Mouse (Mus musculus) neural tube, embryonic 11.5 days (tissue): ENCODE data around the gene Crybb1. TPM values are rescaled to one million over a fixed set of nuclear protein-coding genes. Genes with fewer than 3 reads are reported as not detected.

Experiments
- ATAC-seq: fragments of 200-750 bp; cut with Nextera tagmentation; 2 replicates; pipeline ENCODE4 v1.8.0; 2017; ENCODE audit warnings: moderate number of reproducible peaks, mild to moderate bottlenecking, moderate TSS enrichment, moderate library complexity; ENCODE audit not compliant: insufficient read depth, low FRiP score, low TSS enrichment
- DNase-seq: peaks from one replicate; pipeline ENCODE4 v3.0.0-alpha.2; 2015; ENCODE audit warnings: low spot score
- H3K27ac ChIP-seq: fragments of 300-500 bp; sonication (generic); 2 replicates; pipeline ENCODE4 v1.5.1; 2014; ENCODE audit warnings: low read depth, mild to moderate bottlenecking, low read length
- H3K27me3 ChIP-seq: fragments of 300-500 bp; sonication (generic); 2 replicates; pipeline ENCODE4 v1.6.1; 2014; ENCODE audit warnings: mild to moderate bottlenecking, low read length, mixed read lengths; ENCODE audit not compliant: control insufficient read depth, insufficient read depth
- H3K36me3 ChIP-seq: fragments of 300-500 bp; sonication (generic); 2 replicates; pipeline ENCODE4 v1.6.1; 2014; ENCODE audit warnings: mild to moderate bottlenecking, low read length, moderate library complexity, mixed read lengths; ENCODE audit not compliant: control insufficient read depth, insufficient read depth
- H3K4me1 ChIP-seq: fragments of 300-500 bp; sonication (generic); 2 replicates; pipeline ENCODE4 v1.6.1; 2014; ENCODE audit warnings: low read length, mixed read lengths; ENCODE audit not compliant: control insufficient read depth, insufficient read depth
- H3K4me2 ChIP-seq: fragments of 300-500 bp; sonication (generic); 2 replicates; pipeline ENCODE4 v1.6.1; 2014; ENCODE audit warnings: low read depth, mild to moderate bottlenecking, moderate library complexity
- H3K4me3 ChIP-seq: fragments of 300-500 bp; sonication (generic); 2 replicates; pipeline ENCODE4 v1.5.1; 2014; ENCODE audit warnings: low read depth, low read length
- H3K9ac ChIP-seq: fragments of 300-500 bp; sonication (generic); 2 replicates; pipeline ENCODE4 v1.6.1; 2014; ENCODE audit warnings: mild to moderate bottlenecking, low read length
- H3K9me3 ChIP-seq: fragments of 300-500 bp; sonication (generic); 2 replicates; pipeline ENCODE4 v1.6.1; 2016; ENCODE audit warnings: low read length; ENCODE audit not compliant: control insufficient read depth
- WGBS: fragments of 180-500 bp; shearing (Covaris S2); extraction: QIAGEN DNeasy Blood & Tissue Kit; methylation state at CpG from one replicate; pipeline ENCODE4 v1.1.7; 2014; 5-methylcytosine and 5-hydroxymethylcytosine counted together
- polyA plus RNA-seq: library from polyadenylated mRNA; unstranded; fragments of >200 nt; fragmentation: Nextera tagmentation; extraction: Ambion mirVana; gene quantifications from 2 replicates; pipeline ENCODE4 v1.2.1, GENCODE M21; 2014

Gene Crybb1
- polyA plus RNA-seq, 1 experiment from 2014 or later, result 0.90 TPM

- no peaks in the 10 kb centered on the region for H3K27me3 ChIP-seq
- H3K9ac ChIP-seq, result no peak overlapping the region
- H3K4me1 ChIP-seq, result no peaks in the 10 kb centered on the region
- ATAC-seq, result no peak
- H3K9me3 ChIP-seq, result no peaks in the 10 kb centered on the region
- no peak for DNase-seq
- H3K4me2 ChIP-seq, result no peak overlapping the region
- 90% methylated on average over 16 of the region's 16 CpGs for WGBS
- H3K4me3 ChIP-seq, result no peak overlapping the region
- H3K36me3 ChIP-seq, result no peaks in the 10 kb centered on the region
- no peak overlapping the region for H3K27ac ChIP-seq
Measured at GRCm38 (mm10) chr5:112289819-112290535, 34.4 kb downstream of the Crybb1 start.

- whole genome bisulfite sequencing, result 94% methylated on average over 8 of the region's 8 CpGs
Measured at GRCm38 (mm10) chr5:112290536-112290880, 34.9 kb downstream of the Crybb1 start.

GRCm38 (mm10) chr5:112291866-112292265, 36.3 kb downstream of the Crybb1 start:
- H3K4me1 ChIP-seq, result no peaks in the 10 kb centered on the region
- no peak for DNase-seq
- H3K4me3 ChIP-seq, result no peak overlapping the region
- no peaks in the 10 kb centered on the region for H3K9me3 ChIP-seq
- no peak overlapping the region for H3K4me2 ChIP-seq
- no peak for ATAC-seq
- no peak overlapping the region for H3K27ac ChIP-seq
- no peak overlapping the region for H3K9ac ChIP-seq
- WGBS, result 94% methylated on average over 5 of the region's 5 CpGs
- no peaks in the 10 kb centered on the region for H3K36me3 ChIP-seq
- H3K27me3 ChIP-seq, result no peaks in the 10 kb centered on the region

More at GRCm38 (mm10) chr5:112290536-112290880, 34.9 kb downstream of the Crybb1 start:
- Histone ChIP-seq H3K9me3 (no peaks in the 10 kb centered on the region), H3K4me3 (no peak overlapping the region), H3K4me1 (no peaks in the 10 kb centered on the region), H3K36me3 (no peaks in the 10 kb centered on the region), H3K27me3 (no peaks in the 10 kb centered on the region), H3K9ac (no peak overlapping the region), H3K4me2 (no peak overlapping the region), H3K27ac (no peak overlapping the region)
- DNase-seq, result no peak
- no peak for ATAC-seq

DNA sequence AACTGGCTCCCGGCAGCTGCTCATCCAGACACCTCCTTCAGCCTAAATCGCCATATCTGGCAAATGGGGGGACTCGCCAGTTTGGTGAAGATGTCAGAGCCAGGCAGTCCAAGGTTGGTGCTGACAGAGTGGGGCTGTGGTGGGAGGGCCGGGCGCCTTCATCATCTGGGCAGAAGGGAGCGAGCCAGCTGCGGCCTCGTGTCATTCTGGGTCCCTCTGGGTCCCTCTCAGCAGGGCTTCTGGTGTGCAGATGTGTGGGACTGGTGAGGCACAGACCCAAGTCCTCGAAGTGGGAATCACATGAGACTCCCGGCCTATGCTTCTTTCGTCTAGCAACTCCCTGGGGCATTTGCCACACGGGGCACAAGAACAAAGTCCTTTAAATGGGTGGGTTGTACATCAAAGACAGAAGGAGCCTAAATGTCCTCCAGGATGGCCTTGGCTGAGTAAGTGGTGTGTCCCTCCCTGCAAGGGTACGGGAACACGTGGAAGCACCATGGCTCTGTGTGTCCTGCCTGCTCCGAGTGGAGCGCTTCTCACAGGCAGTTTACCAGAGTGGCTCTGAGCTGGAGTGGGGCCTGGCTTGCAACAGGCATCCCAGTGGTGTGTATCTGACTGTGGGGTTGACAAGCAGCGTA, 36.8 kb downstream of the Crybb1 start:
- 81% methylated on average over 17 of the region's 17 CpGs for WGBS
- no peak overlapping the region for H3K27ac ChIP-seq
- no peaks in the 10 kb centered on the region for H3K36me3 ChIP-seq
- no peak overlapping the region for H3K4me3 ChIP-seq
- no peaks in the 10 kb centered on the region for H3K9me3 ChIP-seq
- no peaks in the 10 kb centered on the region for H3K4me1 ChIP-seq
- ATAC-seq (no peak), DNase-seq (no peak)
- no peaks in the 10 kb centered on the region for H3K27me3 ChIP-seq
- H3K4me2 ChIP-seq, result no peak overlapping the region
- H3K9ac ChIP-seq, result no peak overlapping the region

GRCm38 (mm10) chr5:112293800-112294199, 38.2 kb downstream of the Crybb1 start:
- ATAC-seq (no peak), DNase-seq (no peak)
- Histone ChIP-seq H3K9me3 (no peaks in the 10 kb centered on the region), H3K4me2 (no peak overlapping the region), H3K4me1 (no peaks in the 10 kb centered on the region), H3K9ac (no peak overlapping the region), H3K27me3 (no peaks in the 10 kb centered on the region), H3K4me3 (no peak overlapping the region), H3K36me3 (no peaks in the 10 kb centered on the region), H3K27ac (no peak overlapping the region)
- 75% methylated on average over 2 of the region's 2 CpGs for WGBS

- H3K4me1 ChIP-seq, result no peaks in the 10 kb centered on the region
- WGBS, result 54% methylated on average over 4 of the region's 4 CpGs
- H3K36me3 ChIP-seq, result no peaks in the 10 kb centered on the region
- no peak overlapping the region for H3K4me2 ChIP-seq
- H3K9ac ChIP-seq, result no peak overlapping the region
- ATAC-seq (no peak), DNase-seq (no peak)
- no peak overlapping the region for H3K4me3 ChIP-seq
- H3K27ac ChIP-seq, result no peak overlapping the region
- no peaks in the 10 kb centered on the region for H3K27me3 ChIP-seq
- H3K9me3 ChIP-seq, result no peaks in the 10 kb centered on the region
Measured at GRCm38 (mm10) chr5:112294696-112295095, 39.1 kb downstream of the Crybb1 start.

- 39% methylated on average over 8 of the region's 8 CpGs for WGBS
- no peaks in the 10 kb centered on the region for H3K9me3 ChIP-seq
- H3K4me1 ChIP-seq, result no peaks in the 10 kb centered on the region
- no peak overlapping the region for H3K27ac ChIP-seq
- H3K9ac ChIP-seq, result no peak overlapping the region
- ATAC-seq (no peak), DNase-seq (no peak)
- H3K4me3 ChIP-seq, result no peak overlapping the region
- H3K4me2 ChIP-seq, result no peak overlapping the region
- H3K27me3 ChIP-seq, result no peaks in the 10 kb centered on the region
- no peaks in the 10 kb centered on the region for H3K36me3 ChIP-seq
Measured at GRCm38 (mm10) chr5:112295162-112295561, 39.5 kb downstream of the Crybb1 start.

- no peak for DNase-seq
- H3K9me3 ChIP-seq, result no peaks in the 10 kb centered on the region
- H3K4me1 ChIP-seq, result no peaks in the 10 kb centered on the region
- H3K9ac ChIP-seq, result no peak overlapping the region
- H3K27me3 ChIP-seq, result no peaks in the 10 kb centered on the region
- no peaks in the 10 kb centered on the region for H3K36me3 ChIP-seq
- no peak overlapping the region for H3K4me2 ChIP-seq
- no peak overlapping the region for H3K27ac ChIP-seq
- no peak overlapping the region for H3K4me3 ChIP-seq
- ATAC-seq, result no peak
- WGBS, result 67% methylated on average over 8 of the region's 8 CpGs
Measured at GRCm38 (mm10) chr5:112295564-112295963, 39.9 kb downstream of the Crybb1 start.
